Mouse (Mus musculus) c-Kit-positive CD71-positive TER-119-negative erythroid progenitor cells, embryonic 14.5 days (primary cell): ENCODE measurements around the gene Nusap1.
"Not testable (repeated sequence)": the region's sequence is repeated elsewhere in the genome, so short reads cannot be mapped to it uniquely, and the experiment has no call there.

Experiments
- DNase-seq: peaks from one replicate; pipeline ENCODE4 v3.0.0-alpha.2; 2013; ENCODE audit warnings: low read depth

Nusap1 gene

DNA sequence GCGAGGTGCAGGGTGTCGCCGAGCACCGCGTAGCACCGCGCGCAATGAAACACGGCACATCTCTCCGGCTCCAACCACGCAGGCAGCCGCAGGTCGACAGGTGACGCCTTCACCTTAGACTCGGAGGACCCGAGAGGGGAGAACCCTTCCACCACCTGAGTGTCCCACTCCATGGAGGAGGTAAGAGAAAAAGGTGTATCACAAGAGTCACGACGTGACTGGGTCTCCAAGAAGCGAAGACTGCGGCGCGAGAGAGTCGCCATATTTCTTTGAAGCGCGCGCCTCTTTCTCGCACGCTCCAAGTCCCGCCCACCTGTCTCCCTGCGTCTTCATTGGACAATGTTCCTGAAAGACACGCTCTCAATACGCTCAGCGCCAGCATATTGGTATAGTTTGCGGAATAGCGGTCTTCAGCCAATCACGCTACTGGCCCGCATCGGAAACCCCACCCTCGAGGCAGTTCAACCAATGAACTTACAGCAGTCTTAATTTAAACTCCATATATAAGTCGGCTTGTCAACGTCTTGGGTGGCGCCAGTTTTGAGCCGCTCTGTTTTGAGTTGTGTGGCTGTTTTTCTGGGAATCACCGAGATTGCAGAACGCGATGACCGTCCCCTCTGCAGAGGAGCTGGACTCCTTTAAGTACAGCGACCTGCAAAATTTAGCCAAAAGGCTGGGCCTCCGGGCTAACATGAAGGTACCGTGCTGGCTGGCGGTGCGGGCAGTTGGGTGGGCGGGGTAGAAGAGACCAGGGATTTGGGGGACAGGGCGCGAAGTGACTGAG is at the start of gene Nusap1, which contains the start of gene Oip5:
Nusap1 (plus strand) TSS at position 100 of the 784 bp plus-strand sequence.
Oip5 (minus strand) TSS at position 271 of the 784 bp plus-strand sequence.
- peak; percentile 97 for DNase-seq

DNA sequence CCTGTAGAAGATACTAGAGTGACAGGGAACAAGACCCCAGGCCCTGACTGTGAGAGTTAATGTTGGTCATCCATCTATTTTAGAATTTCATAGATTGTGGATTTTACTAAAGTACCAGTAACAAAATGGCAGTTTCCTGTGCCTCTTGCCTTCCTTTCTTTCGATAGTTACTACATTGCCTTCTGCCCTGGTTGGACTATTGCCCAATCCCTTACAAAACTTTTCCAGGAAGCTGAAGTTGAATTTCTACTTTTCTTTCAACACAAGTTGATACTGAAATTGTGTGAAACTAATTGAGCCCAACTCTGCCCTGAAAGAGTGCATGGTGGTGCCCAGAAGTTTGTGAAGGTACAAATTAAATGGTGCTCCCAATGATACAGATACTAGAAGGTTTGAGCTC is 45.6 kb upstream of the Nusap1 start:
- no peak for DNase-seq

- DNase-seq: no peak
Observed at GRCm38 (mm10) chr2:119581571-119581970, 36.5 kb upstream of the Nusap1 start.

GRCm38 (mm10) chr2:119583439-119583838 is 34.7 kb upstream of the Nusap1 start:
- DNase-seq: no peak

- no peak for DNase-seq
Observed at GRCm38 (mm10) chr2:119584282-119584681, 33.8 kb upstream of the Nusap1 start.

DNA sequence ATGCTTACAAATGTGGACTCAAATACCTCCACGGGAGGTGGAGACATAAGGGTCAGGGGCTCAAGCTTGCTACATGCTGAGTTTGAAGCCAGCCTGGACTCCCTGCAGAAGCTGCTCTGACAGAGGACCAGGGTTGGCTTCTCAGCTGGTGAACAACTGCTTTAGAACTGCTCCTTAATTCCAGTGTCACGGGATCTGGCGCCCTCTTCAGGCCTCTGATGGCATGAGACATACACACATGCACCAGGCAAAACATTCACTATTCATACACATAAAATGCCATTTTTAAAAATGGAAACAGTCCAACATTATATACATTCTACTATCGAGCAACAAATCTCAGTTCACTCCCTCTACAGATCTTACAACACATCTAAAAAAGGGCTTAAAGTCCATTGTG is 30.7 kb upstream of the Nusap1 start:
- DNase-seq: no peak

DNA sequence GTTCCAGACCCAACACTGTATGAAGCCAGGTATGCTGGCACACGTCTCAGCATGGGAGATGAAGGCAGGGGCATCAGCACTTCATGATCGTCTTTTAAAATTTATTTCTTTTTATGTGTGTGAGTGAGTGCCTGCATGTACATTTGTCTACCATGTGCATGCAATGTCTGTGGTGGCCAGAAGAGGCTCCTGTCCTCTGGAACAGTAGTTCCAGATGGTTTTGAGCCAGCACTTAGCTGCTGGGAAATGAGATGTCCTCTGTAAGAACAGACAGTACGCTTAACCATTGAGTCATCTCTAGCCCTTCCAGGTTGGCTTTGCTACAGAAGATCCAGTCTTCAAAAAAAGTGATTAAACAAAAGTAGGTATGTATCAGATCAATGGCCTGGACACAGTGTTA is 26.9 kb upstream of the Nusap1 start:
- DNase-seq: no peak

- DNase-seq: no peak
Observed at GRCm38 (mm10) chr2:119593765-119594112, 24.4 kb upstream of the Nusap1 start.

- DNase-seq: peak; percentile 97
Observed at GRCm38 (mm10) chr2:119594113-119594981, 23.8 kb upstream of the Nusap1 start.

DNA sequence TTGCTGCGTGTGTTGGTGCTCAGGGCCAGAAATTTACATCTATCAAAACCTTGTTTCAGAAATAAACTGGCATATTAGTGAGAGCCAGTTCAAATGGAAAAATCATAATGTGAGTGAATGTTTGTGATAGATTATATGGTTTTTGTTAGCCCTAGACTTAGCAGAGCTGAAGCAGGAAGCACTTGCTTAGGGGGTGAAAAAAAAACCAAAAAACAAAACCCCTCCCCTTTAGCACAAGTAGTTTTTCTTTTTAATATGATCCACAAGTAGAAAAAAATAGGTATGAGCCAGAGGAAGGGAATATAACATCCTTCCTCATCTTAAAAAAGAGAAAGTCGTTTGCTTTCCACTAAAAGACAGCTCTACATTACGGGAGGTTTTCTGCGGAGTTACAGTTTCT is 22.8 kb upstream of the Nusap1 start:
- DNase-seq: no peak

DNA sequence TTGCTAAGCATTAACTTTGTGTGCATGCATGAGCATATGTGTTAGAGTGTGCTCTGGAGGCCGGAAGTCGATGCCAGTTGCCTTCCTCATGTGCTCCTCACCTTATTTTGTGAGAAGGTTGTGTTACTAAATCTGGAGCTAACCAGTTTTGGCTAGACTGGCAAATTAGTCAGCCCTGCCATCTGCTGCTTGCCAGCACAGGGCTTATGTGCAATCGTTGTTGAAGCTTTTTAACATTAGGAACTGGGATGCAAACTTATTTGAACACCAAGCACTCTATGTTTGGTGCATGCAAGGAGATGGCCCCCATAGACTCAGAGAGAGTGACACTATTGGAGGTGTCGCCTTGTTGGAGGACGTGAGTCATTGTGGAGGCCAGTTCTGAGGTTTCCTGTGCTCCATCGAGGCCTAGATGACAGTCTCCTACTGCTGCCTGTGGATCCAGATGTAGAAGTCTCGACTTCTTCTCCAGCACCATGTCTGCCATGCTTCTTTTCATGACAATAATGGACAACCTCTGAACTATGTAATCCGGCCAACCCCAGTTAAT is 21.2 kb upstream of the Nusap1 start:
- no peak for DNase-seq

DNA sequence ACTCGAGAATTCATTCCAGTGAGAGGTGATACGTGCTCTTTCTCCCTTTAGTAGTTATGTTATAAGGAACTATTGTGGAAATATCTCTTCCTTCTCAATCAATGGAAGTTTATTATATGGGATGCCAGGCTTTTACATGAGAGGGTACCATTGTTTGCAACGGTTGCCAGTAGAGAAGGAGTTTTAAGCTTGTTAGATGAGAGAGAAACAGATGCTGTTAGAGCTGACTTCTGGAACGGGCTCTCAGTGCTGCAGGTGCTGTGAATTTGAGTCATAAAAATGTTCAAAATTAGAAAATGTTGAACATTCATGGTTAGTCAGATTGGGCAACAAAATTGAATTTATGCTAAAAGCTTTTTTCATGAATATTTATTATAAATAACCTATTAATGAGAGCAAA is 17.1 kb upstream of the Nusap1 start:
- DNase-seq: no peak

DNA sequence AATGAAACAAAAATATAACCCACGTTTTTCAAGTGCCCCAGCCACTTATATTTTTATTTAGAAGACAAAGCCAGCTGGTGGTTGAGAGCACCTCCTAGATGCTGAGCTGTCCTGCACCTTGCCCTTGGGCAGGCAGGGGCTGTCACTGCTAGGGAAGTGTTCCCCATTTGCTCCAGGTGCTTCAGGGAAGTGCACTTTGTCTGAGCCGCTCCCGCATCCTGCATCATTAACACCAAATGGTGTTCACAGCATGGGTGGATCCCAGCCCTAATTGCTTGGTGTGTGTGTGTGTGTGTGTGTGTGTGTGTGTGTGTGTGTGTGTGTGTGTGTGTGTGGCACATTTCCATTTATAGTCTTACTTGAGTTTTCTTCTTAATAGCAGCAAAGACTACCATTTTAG is 16.5 kb upstream of the Nusap1 start:
- DNase-seq: not testable (repeated sequence)

- no peak for DNase-seq
Observed at GRCm38 (mm10) chr2:119602488-119602887, 15.6 kb upstream of the Nusap1 start.

DNA sequence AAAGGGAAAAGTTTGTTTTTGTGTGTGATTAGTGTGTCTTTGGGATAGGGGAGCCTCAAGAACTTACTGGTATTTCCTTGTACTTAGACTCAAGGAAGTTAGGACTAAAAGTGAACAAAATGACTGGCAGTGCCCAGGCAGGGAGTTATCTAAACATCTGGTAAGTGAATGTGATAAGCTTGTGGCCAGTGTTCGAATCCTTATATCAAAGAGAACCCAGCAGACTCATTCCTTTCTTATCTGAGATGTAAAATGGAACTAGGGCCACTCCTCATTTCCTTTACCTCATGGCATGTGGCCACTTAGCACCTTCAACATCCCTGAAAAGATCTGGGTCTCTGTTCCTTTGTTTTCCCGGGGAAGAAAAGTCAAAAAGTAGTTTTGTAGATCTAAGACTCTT is 14.2 kb upstream of the Nusap1 start:
- DNase-seq: no peak

GRCm38 (mm10) chr2:119605361-119605973 is 12.6 kb upstream of the Nusap1 start:
- DNase-seq: peak; percentile 66

GRCm38 (mm10) chr2:119607023-119607422 is 11.1 kb upstream of the Nusap1 start:
- DNase-seq: no peak

DNA sequence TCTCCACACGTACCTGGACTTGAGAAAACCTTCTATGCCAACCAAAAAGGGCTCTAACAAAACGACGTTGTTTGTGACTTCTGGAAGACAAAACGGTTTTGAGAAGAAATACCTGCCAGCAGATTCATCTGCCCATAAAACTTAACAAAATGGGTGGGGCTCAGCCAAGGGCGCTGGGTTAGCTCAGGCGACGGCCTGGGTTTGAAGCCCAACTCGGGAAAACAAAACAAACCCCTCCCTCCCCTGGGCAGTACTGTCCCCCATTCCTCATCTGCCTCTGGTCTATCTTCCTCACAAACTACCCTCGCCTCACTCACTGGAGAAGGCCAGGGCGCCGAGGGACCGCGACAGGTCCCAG is 278 bp upstream of the Nusap1 start:
- DNase-seq: no peak

GRCm38 (mm10) chr2:119619002-119619401 is 904 bp downstream of the Nusap1 start:
- not testable (repeated sequence) for DNase-seq

GRCm38 (mm10) chr2:119621302-119621701 is 3.2 kb downstream of the Nusap1 start:
- no peak for DNase-seq

DNA sequence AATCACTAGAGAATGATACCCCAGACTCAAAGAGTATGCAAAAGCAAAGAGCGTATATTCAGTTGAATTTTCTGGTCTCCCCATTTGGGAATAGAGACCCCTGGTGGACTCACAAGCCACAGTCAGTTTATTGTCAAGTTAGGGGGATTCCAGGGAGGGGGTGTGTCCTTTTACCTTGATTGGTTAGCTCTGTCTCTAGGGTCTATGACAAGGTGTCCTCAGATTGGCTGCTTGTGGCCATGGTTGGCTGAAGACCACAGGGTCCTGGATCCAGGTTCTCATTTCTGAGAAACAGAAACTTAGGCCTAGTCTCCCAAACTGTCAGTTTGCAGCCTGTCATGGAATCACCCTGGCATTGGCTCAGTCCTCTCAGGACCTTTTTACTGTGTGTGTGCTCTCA is 18.7 kb downstream of the Nusap1 start:
- DNase-seq: no peak

- no peak for DNase-seq
Observed at GRCm38 (mm10) chr2:119641214-119641912, 23.3 kb downstream of the Nusap1 start.
